Mouse (Mus musculus) stomach, embryonic 15.5 days (tissue): ENCODE data around the gene Rbm28. TPM values are rescaled to one million over a fixed set of nuclear protein-coding genes. Genes with fewer than 3 reads are reported as not detected.

Experiments
- ATAC-seq: fragments of 200-750 bp; cut with Nextera tagmentation; 2 replicates; pipeline ENCODE4 v1.8.0; 2017; ENCODE audit warnings: low read depth, moderate number of reproducible peaks, moderate TSS enrichment; ENCODE audit not compliant: insufficient read depth, low FRiP score
- H3K27ac ChIP-seq: fragments of 300-500 bp; sonication (generic); 2 replicates; pipeline ENCODE4 v1.5.1; 2015; ENCODE audit warnings: mild to moderate bottlenecking, inconsistent platforms
- H3K27me3 ChIP-seq: fragments of 300-500 bp; sonication (generic); replicated peaks from 2 replicates; pipeline ENCODE4 v1.6.1; 2015; ENCODE audit warnings: inconsistent platforms
- H3K36me3 ChIP-seq: fragments of 300-500 bp; sonication (generic); 2 replicates; pipeline ENCODE4 v1.6.1; 2015; ENCODE audit warnings: inconsistent platforms
- H3K4me1 ChIP-seq: fragments of 300-500 bp; sonication (generic); 2 replicates; pipeline ENCODE4 v1.6.1; 2015; ENCODE audit warnings: inconsistent platforms
- H3K4me2 ChIP-seq: fragments of 300-500 bp; sonication (generic); 2 replicates; pipeline ENCODE4 v1.6.1; 2015; ENCODE audit warnings: mild to moderate bottlenecking, inconsistent platforms
- H3K4me3 ChIP-seq: fragments of 300-500 bp; sonication (generic); replicated peaks from 2 replicates; pipeline ENCODE4 v1.5.1; 2015; ENCODE audit warnings: inconsistent platforms
- H3K9ac ChIP-seq: fragments of 300-500 bp; sonication (generic); 2 replicates; pipeline ENCODE4 v1.6.1; 2015; ENCODE audit warnings: inconsistent platforms
- H3K9me3 ChIP-seq: fragments of 300-500 bp; sonication (generic); 2 replicates; pipeline ENCODE4 v1.6.1; 2016; ENCODE audit warnings: inconsistent platforms
- WGBS: fragments of 180-500 bp; shearing (Covaris S2); methylation state at CpG from one replicate; pipeline ENCODE4 v1.1.7; 2015; 5-methylcytosine and 5-hydroxymethylcytosine counted together
- polyA plus RNA-seq: library from polyadenylated mRNA; unstranded; fragments of >200 nt; fragmentation: Nextera tagmentation; extraction: Ambion mirVana; gene quantifications from 2 replicates; pipeline ENCODE4 v1.2.1, GENCODE M21; 2015

The Rbm28 gene
- polyA plus RNA-seq, 1 experiment from 2014 or later, result 27.6 TPM

GRCm38 (mm10) chr6:29203861-29204585, 39.2 kb upstream of the Rbm28 start:
- no peak for ATAC-seq
- Histone ChIP-seq H3K36me3 (peaks cover 28% of the 10 kb centered on the region), H3K4me1 (peaks cover 6% of the 10 kb centered on the region; the same call in 1 of the 2 replicates), H3K27me3 (no peaks in the 10 kb centered on the region), H3K4me3 (no peak overlapping the region), H3K9me3 (no peaks in the 10 kb centered on the region), H3K9ac (no peak overlapping the region), H3K4me2 (no peak overlapping the region), H3K27ac (no peak overlapping the region)
- WGBS, result 80% methylated on average over 6 of the region's 6 CpGs

- Histone ChIP-seq H3K9ac (no peak overlapping the region), H3K27ac (no peak overlapping the region), H3K4me3 (no peak overlapping the region), H3K4me1 (0 out of 2 replicates have a peak, but pooled peaks cover 2% of the 10 kb centered on the region), H3K27me3 (no peaks in the 10 kb centered on the region), H3K36me3 (peaks cover 28% of the 10 kb centered on the region), H3K9me3 (no peaks in the 10 kb centered on the region), H3K4me2 (no peak overlapping the region)
- ATAC-seq, result no peak
- 93% methylated on average over 13 of the region's 13 CpGs for WGBS
Measured at GRCm38 (mm10) chr6:29203096-29203495, 38.3 kb upstream of the Rbm28 start.

- WGBS, result 76% methylated on average over 8 of the region's 8 CpGs
- H3K36me3 ChIP-seq, result peaks cover 27% of the 10 kb centered on the region
- H3K27me3 ChIP-seq, result no peaks in the 10 kb centered on the region
- H3K27ac ChIP-seq, result no peak overlapping the region
- ATAC-seq, result no peak
- no peak overlapping the region for H3K9ac ChIP-seq
- 0 out of 2 replicates have a peak, but pooled peaks cover 2% of the 10 kb centered on the region for H3K4me1 ChIP-seq
- no peak overlapping the region for H3K4me3 ChIP-seq
- H3K9me3 ChIP-seq, result no peaks in the 10 kb centered on the region
- H3K4me2 ChIP-seq, result no peak overlapping the region
Measured at GRCm38 (mm10) chr6:29201988-29202387, 37.2 kb upstream of the Rbm28 start.

- 0 out of 2 replicates have a peak, but pooled peaks cover 2% of the 10 kb centered on the region for H3K4me1 ChIP-seq
- no peak for ATAC-seq
- H3K27ac ChIP-seq, result no peak overlapping the region
- no peak overlapping the region for H3K4me2 ChIP-seq
- H3K9ac ChIP-seq, result no peak overlapping the region
- no peak overlapping the region for H3K4me3 ChIP-seq
- WGBS, result 91% methylated on average over 5 of the region's 5 CpGs
- H3K27me3 ChIP-seq, result no peaks in the 10 kb centered on the region
- H3K9me3 ChIP-seq, result no peaks in the 10 kb centered on the region
- H3K36me3 ChIP-seq, result peaks cover 24% of the 10 kb centered on the region
Measured at GRCm38 (mm10) chr6:29201341-29201740, 36.5 kb upstream of the Rbm28 start.

- WGBS, result 55% methylated on average over 3 of the region's 3 CpGs
- ATAC-seq, result no peak
Measured at GRCm38 (mm10) chr6:29200496-29200895, 35.7 kb upstream of the Rbm28 start.

GRCm38 (mm10) chr6:29199223-29199855, 34.5 kb upstream of the Rbm28 start:
- peak overlapping the region; percentile 4; the same call in 1 of the 2 replicates for H3K9ac ChIP-seq
- H3K36me3 ChIP-seq, result peaks cover 13% of the 10 kb centered on the region
- H3K4me1 ChIP-seq, result no peaks in the 10 kb centered on the region
- ATAC-seq, result no peak
- peak overlapping the region; percentile 55 for H3K4me2 ChIP-seq
- H3K9me3 ChIP-seq, result no peaks in the 10 kb centered on the region
- WGBS, result 27% methylated on average over 8 of the region's 8 CpGs
- H3K27ac ChIP-seq, result no peak overlapping the region
- H3K4me3 ChIP-seq, result peak overlapping the region; percentile 31
- H3K27me3 ChIP-seq, result 0 out of 2 replicates have a peak, but pooled peaks cover 3% of the 10 kb centered on the region

More at GRCm38 (mm10) chr6:29200496-29200895, 35.7 kb upstream of the Rbm28 start:
- Histone ChIP-seq H3K4me1 (0 out of 2 replicates have a peak, but pooled peaks cover 2% of the 10 kb centered on the region), H3K27ac (no peak overlapping the region), H3K9ac (no peak overlapping the region), H3K36me3 (peaks cover 19% of the 10 kb centered on the region), H3K4me2 (no peak overlapping the region), H3K27me3 (no peaks in the 10 kb centered on the region), H3K4me3 (no peak overlapping the region), H3K9me3 (no peaks in the 10 kb centered on the region)

- 0 out of 2 replicates have a peak, but pooled peaks cover 3% of the 10 kb centered on the region for H3K27me3 ChIP-seq
- H3K9ac ChIP-seq, result peak overlapping the region; percentile 4; the same call in 1 of the 2 replicates
- H3K36me3 ChIP-seq, result peaks cover 6% of the 10 kb centered on the region
- peak overlapping the region; percentile 55 for H3K4me2 ChIP-seq
- H3K4me3 ChIP-seq, result peak overlapping the region; percentile 31
- H3K4me1 ChIP-seq, result no peaks in the 10 kb centered on the region
- ATAC-seq, result peak; percentile 82
- no peak overlapping the region for H3K27ac ChIP-seq
- H3K9me3 ChIP-seq, result no peaks in the 10 kb centered on the region
- WGBS, result 15% methylated on average over 25 of the region's 25 CpGs
Measured at GRCm38 (mm10) chr6:29198309-29199222, 33.8 kb upstream of the Rbm28 start.

GRCm38 (mm10) chr6:29195846-29196698, 31.3 kb upstream of the Rbm28 start:
- H3K27me3 ChIP-seq, result peaks cover 3% of the 10 kb centered on the region; the same call in 1 of the 2 replicates
- H3K4me1 ChIP-seq, result no peaks in the 10 kb centered on the region
- no peak overlapping the region for H3K9ac ChIP-seq
- H3K27ac ChIP-seq, result no peak overlapping the region
- 72% methylated on average over 5 of the region's 5 CpGs for WGBS
- H3K4me2 ChIP-seq, result no peak overlapping the region
- no peaks in the 10 kb centered on the region for H3K36me3 ChIP-seq
- no peaks in the 10 kb centered on the region for H3K9me3 ChIP-seq
- ATAC-seq, result no peak
- H3K4me3 ChIP-seq, result no peak overlapping the region

GRCm38 (mm10) chr6:29195146-29195545, 30.3 kb upstream of the Rbm28 start:
- WGBS, result 73% methylated on average over 5 of the region's 5 CpGs
- H3K4me1 ChIP-seq, result no peaks in the 10 kb centered on the region
- H3K4me2 ChIP-seq, result no peak overlapping the region
- H3K9me3 ChIP-seq, result no peaks in the 10 kb centered on the region
- H3K36me3 ChIP-seq, result no peaks in the 10 kb centered on the region
- H3K4me3 ChIP-seq, result no peak overlapping the region
- peaks cover 3% of the 10 kb centered on the region; the same call in 1 of the 2 replicates for H3K27me3 ChIP-seq
- H3K9ac ChIP-seq, result no peak overlapping the region
- H3K27ac ChIP-seq, result no peak overlapping the region
- ATAC-seq, result no peak

- Histone ChIP-seq H3K9ac (no peak overlapping the region), H3K4me1 (no peaks in the 10 kb centered on the region), H3K27ac (no peak overlapping the region), H3K4me2 (no peak overlapping the region), H3K9me3 (no peaks in the 10 kb centered on the region), H3K4me3 (no peak overlapping the region), H3K36me3 (no peaks in the 10 kb centered on the region), H3K27me3 (peaks cover 3% of the 10 kb centered on the region; the same call in 1 of the 2 replicates)
- ATAC-seq, result no peak
- 65% methylated on average over 15 of the region's 15 CpGs for WGBS
Measured at GRCm38 (mm10) chr6:29193961-29194750, 29.4 kb upstream of the Rbm28 start.
